Mouse (Mus musculus): ENCODE results near the gene Plcb3. TPM values are rescaled to one million over a fixed set of nuclear protein-coding genes. Genes with fewer than 3 reads are reported as not detected.

The Plcb3 gene
- polyA plus RNA-seq, 1 experiment from 2014 or later: 15.2 TPM

DNA sequence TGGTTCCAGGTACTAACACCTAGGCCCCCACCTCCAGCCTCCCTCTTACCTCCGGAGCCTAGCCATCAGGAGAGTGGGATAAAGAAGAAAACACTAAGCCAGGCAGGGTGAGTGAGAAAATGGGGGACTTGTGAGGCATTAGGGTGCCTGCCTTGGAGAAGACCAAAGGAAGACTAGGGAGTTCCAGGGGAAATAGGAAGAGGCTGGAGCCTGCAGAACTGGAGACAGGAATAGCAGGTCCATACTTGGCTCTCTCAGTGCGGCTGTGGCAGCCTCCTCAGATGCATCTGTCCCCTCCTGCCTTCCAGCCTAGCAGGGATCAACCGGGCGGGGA lies 43.2 kb downstream of the Plcb3 start:
- ATAC-seq (ENCODE audit: insufficient number of reproducible peaks, insufficient read depth, low FRiP score, low read depth): no peak
- H3K4me3 ChIP-seq (ENCODE audit: control insufficient read depth in 1 of 2, insufficient read depth in 1 of 2, low read depth in 1 of 2, low read length in 2 of 2): peak overlapping the region in 1 of 2 experiments; percentile 48; a peak in 1 of 4 replicates
- peaks cover 0 to 12% of the 10 kb centered on the region in 2 experiments; a peak in 3 of 4 replicates for H3K4me1 ChIP-seq (ENCODE audit: control insufficient read depth in 2 of 2, insufficient read depth in 2 of 2, low read length in 2 of 2)
- H3K27ac ChIP-seq (replicated peaks in 1 of 2; ENCODE audit: control insufficient read depth in 1 of 2, insufficient read depth in 1 of 2, low read depth in 2 of 2, low read length in 2 of 2): no peak overlapping the region
- H3K4me2 ChIP-seq (ENCODE audit: low read length): peak overlapping the region; percentile 95
- peaks cover 76% of the 10 kb centered on the region for H3K27me3 ChIP-seq (ENCODE audit: control insufficient read depth, insufficient read depth, low read length)
- 0 out of 2 replicates have a peak, but pooled peaks cover 4% of the 10 kb centered on the region for H3K36me3 ChIP-seq (ENCODE audit: control insufficient read depth, insufficient read depth, low read length)
- 0 out of 2 replicates have a peak overlapping the region, but pooled peaks have one; percentile 64 for H3K9ac ChIP-seq (ENCODE audit: low read length)
- 32% methylated on average over 4 of the region's 4 CpGs for WGBS
- no peaks in the 10 kb centered on the region for H3K9me3 ChIP-seq (ENCODE audit: control insufficient read depth, low read length)

DNA sequence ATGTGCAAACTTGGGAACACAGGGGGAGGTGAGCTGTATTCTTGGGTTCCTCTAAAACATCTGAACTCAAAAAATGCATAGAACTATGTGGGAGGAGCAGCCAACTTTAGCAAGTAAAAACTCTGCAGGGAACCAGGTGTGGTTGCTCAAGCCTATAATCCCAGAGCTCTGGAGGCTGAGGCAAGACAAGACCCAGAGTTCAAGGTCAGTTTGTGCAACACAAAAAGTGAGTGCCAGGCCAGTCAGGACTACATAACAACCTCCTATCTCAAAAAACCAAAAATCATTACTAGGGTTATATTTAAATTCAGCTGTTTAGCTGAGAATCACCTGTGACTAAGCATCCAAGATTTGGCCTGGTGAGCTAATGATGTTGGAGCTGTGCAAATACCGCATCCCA lies 44.3 kb downstream of the Plcb3 start:
- Histone ChIP-seq H3K4me3 (ENCODE audit: control insufficient read depth in 1 of 2, insufficient read depth in 1 of 2, low read depth in 1 of 2, low read length in 2 of 2) (no peak overlapping the region), H3K4me2 (ENCODE audit: low read length) (no peak overlapping the region), H3K9me3 (ENCODE audit: control insufficient read depth, low read length) (no peaks in the 10 kb centered on the region), H3K4me1 (ENCODE audit: control insufficient read depth in 2 of 2, insufficient read depth in 2 of 2, low read length in 2 of 2) (peaks cover 0 to 14% of the 10 kb centered on the region in 2 experiments; a peak in 3 of 4 replicates), H3K36me3 (ENCODE audit: control insufficient read depth, insufficient read depth, low read length) (no peaks in the 10 kb centered on the region), H3K27ac (replicated peaks in 1 of 2; ENCODE audit: control insufficient read depth in 1 of 2, insufficient read depth in 1 of 2, low read depth in 2 of 2, low read length in 2 of 2) (no peak overlapping the region), H3K27me3 (ENCODE audit: control insufficient read depth, insufficient read depth, low read length) (peaks cover 86% of the 10 kb centered on the region), H3K9ac (ENCODE audit: low read length) (no peak overlapping the region)
- no peak for ATAC-seq (ENCODE audit: insufficient number of reproducible peaks, insufficient read depth, low FRiP score, low read depth)
- WGBS: 56% methylated on average over 1 of the region's 1 CpGs

DNA sequence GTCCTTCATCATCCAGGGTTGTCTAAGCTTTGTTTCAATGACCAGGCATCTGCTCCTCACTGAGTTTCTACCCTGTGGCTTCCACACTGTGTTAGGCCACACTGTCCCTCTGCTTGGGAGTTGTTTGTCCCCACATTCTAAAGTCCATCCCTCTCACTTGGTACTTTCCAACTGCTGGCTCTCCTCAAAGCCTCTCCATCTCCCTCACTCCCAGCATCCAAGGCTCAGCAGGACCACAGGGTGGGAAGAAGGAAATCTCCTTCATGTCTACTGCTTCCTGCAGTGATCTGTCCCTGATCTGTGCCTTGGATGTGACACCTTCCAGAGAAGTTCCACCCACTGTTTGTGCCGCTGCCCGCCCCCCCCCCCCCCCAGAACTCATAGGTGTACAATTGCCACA lies 45.3 kb downstream of the Plcb3 start:
- Histone ChIP-seq H3K9ac (ENCODE audit: low read length) (no peak overlapping the region), H3K4me3 (ENCODE audit: control insufficient read depth in 1 of 2, insufficient read depth in 1 of 2, low read depth in 1 of 2, low read length in 2 of 2) (no peak overlapping the region), H3K4me2 (ENCODE audit: low read length) (no peak overlapping the region), H3K27me3 (ENCODE audit: control insufficient read depth, insufficient read depth, low read length) (peaks cover 92% of the 10 kb centered on the region), H3K36me3 (ENCODE audit: control insufficient read depth, insufficient read depth, low read length) (no peaks in the 10 kb centered on the region), H3K9me3 (ENCODE audit: control insufficient read depth, low read length) (peaks cover 4% of the 10 kb centered on the region; the same call in 1 of the 2 replicates), H3K27ac (replicated peaks in 1 of 2; ENCODE audit: control insufficient read depth in 1 of 2, insufficient read depth in 1 of 2, low read depth in 2 of 2, low read length in 2 of 2) (no peak overlapping the region), H3K4me1 (ENCODE audit: control insufficient read depth in 2 of 2, insufficient read depth in 2 of 2, low read length in 2 of 2) (peaks cover 0 to 23% of the 10 kb centered on the region in 2 experiments; a peak in 3 of 4 replicates)
- 6% methylated on average over 2 of the region's 2 CpGs for WGBS
- no peak for ATAC-seq (ENCODE audit: insufficient number of reproducible peaks, insufficient read depth, low FRiP score, low read depth)

DNA sequence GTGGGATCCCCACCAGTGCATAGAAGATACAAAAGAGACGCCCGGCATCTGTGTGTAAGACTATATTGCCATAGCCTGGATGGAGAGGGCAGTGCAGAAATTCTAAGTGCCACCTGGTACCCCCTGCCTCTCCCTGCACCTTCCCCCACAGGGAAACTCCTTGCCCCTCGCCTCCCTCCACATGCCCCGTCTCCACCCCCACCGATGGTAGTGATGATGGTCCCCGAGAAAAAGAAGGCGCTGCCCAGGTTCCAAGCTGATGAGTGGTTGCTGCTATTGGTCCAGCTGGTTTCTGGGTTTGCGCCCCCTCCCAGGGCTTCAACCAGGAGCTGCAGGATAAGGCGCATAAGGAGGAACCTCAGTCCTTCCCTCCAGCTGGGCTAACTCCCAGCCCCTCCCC lies 48.2 kb downstream of the Plcb3 start:
- Histone ChIP-seq H3K9me3 (ENCODE audit: control insufficient read depth, low read length) (peaks cover 5% of the 10 kb centered on the region; the same call in 1 of the 2 replicates), H3K4me3 (ENCODE audit: control insufficient read depth in 1 of 2, insufficient read depth in 1 of 2, low read depth in 1 of 2, low read length in 2 of 2) (no peak overlapping the region), H3K36me3 (ENCODE audit: control insufficient read depth, insufficient read depth, low read length) (no peaks in the 10 kb centered on the region), H3K27ac (replicated peaks in 1 of 2; ENCODE audit: control insufficient read depth in 1 of 2, insufficient read depth in 1 of 2, low read depth in 2 of 2, low read length in 2 of 2) (no peak overlapping the region), H3K4me1 (ENCODE audit: control insufficient read depth in 2 of 2, insufficient read depth in 2 of 2, low read length in 2 of 2) (peaks cover 2 to 24% of the 10 kb centered on the region in 2 experiments; a peak in 3 of 4 replicates), H3K4me2 (ENCODE audit: low read length) (no peak overlapping the region), H3K9ac (ENCODE audit: low read length) (no peak overlapping the region), H3K27me3 (ENCODE audit: control insufficient read depth, insufficient read depth, low read length) (peaks cover 78% of the 10 kb centered on the region)
- 13% methylated on average over 9 of the region's 9 CpGs for WGBS
- no peak for ATAC-seq (ENCODE audit: insufficient number of reproducible peaks, insufficient read depth, low FRiP score, low read depth)

DNA sequence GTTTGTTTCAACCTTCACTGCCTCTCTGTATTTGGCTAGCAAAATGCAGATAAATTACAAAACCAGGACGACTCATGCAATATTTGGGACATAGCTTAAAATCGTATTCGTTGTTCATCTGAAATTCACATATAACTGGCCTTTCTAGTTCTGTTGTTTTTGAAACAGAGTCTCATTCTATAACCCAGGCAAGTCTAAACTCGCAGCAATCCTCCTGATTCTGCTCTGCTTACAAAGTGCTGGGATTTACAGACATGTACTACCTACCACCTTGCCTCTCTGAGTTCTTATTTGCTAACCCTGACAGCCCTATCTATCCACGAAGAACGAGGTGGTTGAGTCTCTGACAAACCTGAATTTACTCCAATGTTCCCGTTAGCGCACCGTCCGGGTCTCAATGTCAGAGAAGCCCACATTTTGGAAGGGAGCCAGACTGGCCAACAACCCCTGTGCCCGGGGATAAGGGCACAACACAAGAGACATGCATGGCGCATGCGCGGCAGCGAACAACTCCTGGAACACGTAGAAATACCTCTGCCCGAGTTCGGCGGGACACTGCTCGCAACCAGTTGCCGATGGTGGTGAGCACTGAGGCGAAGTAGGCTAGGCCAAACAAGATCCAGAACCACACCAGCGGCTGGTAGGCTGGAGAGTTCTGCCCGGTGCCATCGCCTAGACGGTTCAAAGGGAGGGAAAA lies 49.6 kb downstream of the Plcb3 start:
- Histone ChIP-seq H3K9me3 (ENCODE audit: control insufficient read depth, low read length) (peaks cover 5% of the 10 kb centered on the region; the same call in 1 of the 2 replicates), H3K9ac (ENCODE audit: low read length) (peak overlapping the region; percentile 21; the same call in 1 of the 2 replicates), H3K27ac (replicated peaks in 1 of 2; ENCODE audit: control insufficient read depth in 1 of 2, insufficient read depth in 1 of 2, low read depth in 2 of 2, low read length in 2 of 2) (no peak overlapping the region), H3K4me1 (ENCODE audit: control insufficient read depth in 2 of 2, insufficient read depth in 2 of 2, low read length in 2 of 2) (peaks cover 8 to 33% of the 10 kb centered on the region in 2 experiments), H3K4me2 (ENCODE audit: low read length) (peak overlapping the region; percentile 58), H3K4me3 (ENCODE audit: control insufficient read depth in 1 of 2, insufficient read depth in 1 of 2, low read depth in 1 of 2, low read length in 2 of 2) (peak overlapping the region; percentile 12 to 24; a peak in 2 of 4 replicates), H3K36me3 (ENCODE audit: control insufficient read depth, insufficient read depth, low read length) (no peaks in the 10 kb centered on the region), H3K27me3 (ENCODE audit: control insufficient read depth, insufficient read depth, low read length) (peaks cover 64% of the 10 kb centered on the region)
- ATAC-seq (ENCODE audit: insufficient number of reproducible peaks, insufficient read depth, low FRiP score, low read depth): no peak
- 20% methylated on average over 26 of the region's 26 CpGs for WGBS

DNA sequence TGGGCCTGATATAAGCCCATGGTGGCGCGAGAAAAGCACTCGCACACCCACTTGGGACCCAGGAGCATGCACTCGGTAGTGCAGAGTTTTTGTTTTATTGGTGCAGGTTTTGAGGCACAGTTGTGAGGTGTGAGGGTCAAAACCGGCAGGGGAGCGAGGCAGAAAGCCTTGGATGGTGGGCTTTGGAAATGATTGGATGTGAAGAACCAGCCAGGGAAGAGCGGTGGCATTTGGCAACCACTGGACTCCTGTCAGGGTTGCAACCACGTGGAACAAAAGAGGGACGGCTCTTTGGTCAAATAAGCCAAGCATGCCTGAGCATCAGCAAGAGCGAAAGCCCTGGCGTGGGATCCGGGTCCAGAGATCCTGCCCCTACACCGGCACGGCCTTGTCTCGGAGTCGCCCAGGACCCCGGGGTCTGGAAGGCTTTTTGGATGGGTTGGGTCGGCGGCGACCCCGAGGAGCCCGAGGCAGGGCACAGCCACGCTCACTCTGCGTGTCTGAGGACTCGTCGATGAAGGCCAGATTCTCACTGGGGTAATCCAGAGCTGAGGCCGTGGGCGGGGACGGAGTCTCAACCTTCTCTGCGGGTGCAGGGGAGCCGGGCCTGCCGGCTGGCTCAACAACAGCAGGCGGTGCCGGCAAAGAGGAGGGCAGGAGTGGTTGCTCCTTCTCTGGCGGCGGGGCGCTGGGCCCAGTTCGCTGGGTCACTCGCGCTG lies 50.5 kb downstream of the Plcb3 start:
- Histone ChIP-seq H3K4me1 (ENCODE audit: control insufficient read depth in 2 of 2, insufficient read depth in 2 of 2, low read length in 2 of 2) (peaks cover 8 to 34% of the 10 kb centered on the region in 2 experiments), H3K4me3 (ENCODE audit: control insufficient read depth in 1 of 2, insufficient read depth in 1 of 2, low read depth in 1 of 2, low read length in 2 of 2) (no peak overlapping the region), H3K36me3 (ENCODE audit: control insufficient read depth, insufficient read depth, low read length) (no peaks in the 10 kb centered on the region), H3K9ac (ENCODE audit: low read length) (no peak overlapping the region), H3K9me3 (ENCODE audit: control insufficient read depth, low read length) (peaks cover 5% of the 10 kb centered on the region; the same call in 1 of the 2 replicates), H3K4me2 (ENCODE audit: low read length) (no peak overlapping the region; the same call in 1 of the 2 replicates), H3K27me3 (ENCODE audit: control insufficient read depth, insufficient read depth, low read length) (peaks cover 55% of the 10 kb centered on the region), H3K27ac (replicated peaks in 1 of 2; ENCODE audit: control insufficient read depth in 1 of 2, insufficient read depth in 1 of 2, low read depth in 2 of 2, low read length in 2 of 2) (no peak overlapping the region)
- WGBS: 16% methylated on average over 37 of the region's 40 CpGs
- ATAC-seq (ENCODE audit: insufficient number of reproducible peaks, insufficient read depth, low FRiP score, low read depth): no peak

DNA sequence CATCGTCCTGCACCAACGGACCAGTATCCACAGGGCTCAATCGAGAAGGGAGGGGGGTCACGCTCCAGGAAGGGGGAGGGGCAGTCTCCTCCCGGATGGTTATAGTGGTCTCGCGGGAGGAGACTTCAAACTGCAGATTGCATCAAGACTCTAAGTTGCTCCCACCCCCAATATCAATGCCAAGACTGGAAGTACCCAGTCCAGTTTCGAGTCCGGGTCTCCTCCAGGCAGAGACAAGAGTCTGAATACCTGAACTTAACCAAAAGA lies 51.0 kb downstream of the Plcb3 start, which contains the start of gene Catsperz:
TSS of gene Catsperz (minus strand) at position 74 of the 267 bp plus-strand sequence.
- no peaks in the 10 kb centered on the region for H3K36me3 ChIP-seq (ENCODE audit: control insufficient read depth, insufficient read depth, low read length)
- peaks cover 11 to 39% of the 10 kb centered on the region in 2 experiments for H3K4me1 ChIP-seq (ENCODE audit: control insufficient read depth in 2 of 2, insufficient read depth in 2 of 2, low read length in 2 of 2)
- H3K4me3 ChIP-seq (ENCODE audit: control insufficient read depth in 1 of 2, insufficient read depth in 1 of 2, low read depth in 1 of 2, low read length in 2 of 2): peak within 1 kb of the TSS in 1 of 2 experiments; percentile 23; a peak in 2 of 4 replicates
- no peak within 1 kb of the TSS for H3K9ac ChIP-seq (ENCODE audit: low read length)
- 5% methylated on average over 9 of the region's 9 CpGs for WGBS
- H3K27me3 ChIP-seq (ENCODE audit: control insufficient read depth, insufficient read depth, low read length): peaks cover 51% of the 10 kb centered on the region
- ATAC-seq (ENCODE audit: insufficient number of reproducible peaks, insufficient read depth, low FRiP score, low read depth): no peak
- H3K4me2 ChIP-seq (ENCODE audit: low read length): peak within 1 kb of the TSS; percentile 57
- peaks cover 5% of the 10 kb centered on the region; the same call in 1 of the 2 replicates for H3K9me3 ChIP-seq (ENCODE audit: control insufficient read depth, low read length)
- no peak within 1 kb of the TSS for H3K27ac ChIP-seq (replicated peaks in 1 of 2; ENCODE audit: control insufficient read depth in 1 of 2, insufficient read depth in 1 of 2, low read depth in 2 of 2, low read length in 2 of 2)
